Mouse (Mus musculus): ENCODE data around the gene Mtmr3. TPM values are rescaled to one million over a fixed set of nuclear protein-coding genes. Genes with fewer than 3 reads are reported as not detected.

The Mtmr3 gene
- polyA plus RNA-seq, 1 experiment, result 53.7 TPM

GRCm38 (mm10) chr11:4462868-4463267, 131.8 kb downstream of the Mtmr3 start:
- no peak for DNase-seq (ENCODE audit: low read depth)
- TF ChIP-seq POLR2A (IDR thresholded peaks at IDR 0.05; ENCODE audit: borderline replicate concordance, extremely low read depth, insufficient read depth, insufficient read length, poor library complexity, severe bottlenecking) (no peak), CTCF (IDR thresholded peaks at IDR 0.05; ENCODE audit: borderline replicate concordance, extremely low read depth, insufficient read depth, insufficient read length) (no peak)

GRCm38 (mm10) chr11:4461154-4461553, 133.5 kb downstream of the Mtmr3 start:
- peak; percentile 19 for DNase-seq (ENCODE audit: low read depth)
- TF ChIP-seq POLR2A (IDR thresholded peaks at IDR 0.05; ENCODE audit: borderline replicate concordance, extremely low read depth, insufficient read depth, insufficient read length, poor library complexity, severe bottlenecking) (no peak), CTCF (IDR thresholded peaks at IDR 0.05; ENCODE audit: borderline replicate concordance, extremely low read depth, insufficient read depth, insufficient read length) (no peak)

GRCm38 (mm10) chr11:4460615-4461014, 134.0 kb downstream of the Mtmr3 start:
- DNase-seq (ENCODE audit: low read depth), result no peak
- TF ChIP-seq POLR2A (IDR thresholded peaks at IDR 0.05; ENCODE audit: borderline replicate concordance, extremely low read depth, insufficient read depth, insufficient read length, poor library complexity, severe bottlenecking) (no peak), CTCF (IDR thresholded peaks at IDR 0.05; ENCODE audit: borderline replicate concordance, extremely low read depth, insufficient read depth, insufficient read length) (no peak)

- DNase-seq (ENCODE audit: low read depth), result peak; percentile 28
- TF ChIP-seq POLR2A (IDR thresholded peaks at IDR 0.05; ENCODE audit: borderline replicate concordance, extremely low read depth, insufficient read depth, insufficient read length, poor library complexity, severe bottlenecking) (no peak), CTCF (IDR thresholded peaks at IDR 0.05; ENCODE audit: borderline replicate concordance, extremely low read depth, insufficient read depth, insufficient read length) (no peak)
Measured at GRCm38 (mm10) chr11:4454895-4455535, 139.6 kb downstream of the Mtmr3 start.

GRCm38 (mm10) chr11:4452467-4453184, 142.0 kb downstream of the Mtmr3 start:
- TF ChIP-seq POLR2A (IDR thresholded peaks at IDR 0.05; ENCODE audit: borderline replicate concordance, extremely low read depth, insufficient read depth, insufficient read length, poor library complexity, severe bottlenecking) (no peak), CTCF (IDR thresholded peaks at IDR 0.05; ENCODE audit: borderline replicate concordance, extremely low read depth, insufficient read depth, insufficient read length) (no peak)
- no peak for DNase-seq (ENCODE audit: low read depth)

- TF ChIP-seq CTCF (IDR thresholded peaks at IDR 0.05; ENCODE audit: borderline replicate concordance, extremely low read depth, insufficient read depth, insufficient read length) (peak; percentile 80), POLR2A (IDR thresholded peaks at IDR 0.05; ENCODE audit: borderline replicate concordance, extremely low read depth, insufficient read depth, insufficient read length, poor library complexity, severe bottlenecking) (no peak)
Measured at GRCm38 (mm10) chr11:4451116-4451515, 143.5 kb downstream of the Mtmr3 start.

GRCm38 (mm10) chr11:4446195-4446868, 148.3 kb downstream of the Mtmr3 start:
- DNase-seq (ENCODE audit: low read depth), result no peak
- no peak for TF ChIP-seq POLR2A (IDR thresholded peaks at IDR 0.05; ENCODE audit: borderline replicate concordance, extremely low read depth, insufficient read depth, insufficient read length, poor library complexity, severe bottlenecking)

More at GRCm38 (mm10) chr11:4451116-4451515, 143.5 kb downstream of the Mtmr3 start:
- DNase-seq (ENCODE audit: low read depth), result peak; percentile 70

- DNase-seq (ENCODE audit: low read depth), result no peak
- TF ChIP-seq CTCF (IDR thresholded peaks at IDR 0.05; ENCODE audit: borderline replicate concordance, extremely low read depth, insufficient read depth, insufficient read length) (no peak), POLR2A (IDR thresholded peaks at IDR 0.05; ENCODE audit: borderline replicate concordance, extremely low read depth, insufficient read depth, insufficient read length, poor library complexity, severe bottlenecking) (no peak)
Measured at GRCm38 (mm10) chr11:4442280-4442679, 152.4 kb downstream of the Mtmr3 start.

GRCm38 (mm10) chr11:4440978-4441377, 153.7 kb downstream of the Mtmr3 start, which contains the start of gene Hormad2:
Gene Hormad2, minus strand, starts transcription at chr11:4441105.
- TF ChIP-seq CTCF (IDR thresholded peaks at IDR 0.05; ENCODE audit: borderline replicate concordance, extremely low read depth, insufficient read depth, insufficient read length), result no peak
- TF ChIP-seq POLR2A (IDR thresholded peaks at IDR 0.05; ENCODE audit: borderline replicate concordance, extremely low read depth, insufficient read depth, insufficient read length, poor library complexity, severe bottlenecking), result no peak
- DNase-seq (ENCODE audit: low read depth), result no peak

GRCm38 (mm10) chr11:4438211-4438610, 156.5 kb downstream of the Mtmr3 start:
- no peak for TF ChIP-seq CTCF (IDR thresholded peaks at IDR 0.05; ENCODE audit: borderline replicate concordance, extremely low read depth, insufficient read depth, insufficient read length)
- TF ChIP-seq POLR2A (IDR thresholded peaks at IDR 0.05; ENCODE audit: borderline replicate concordance, extremely low read depth, insufficient read depth, insufficient read length, poor library complexity, severe bottlenecking), result no peak
- DNase-seq (ENCODE audit: low read depth), result no peak

GRCm38 (mm10) chr11:4437318-4437717, 157.3 kb downstream of the Mtmr3 start:
- DNase-seq (ENCODE audit: low read depth), result no peak
- TF ChIP-seq POLR2A (IDR thresholded peaks at IDR 0.05; ENCODE audit: borderline replicate concordance, extremely low read depth, insufficient read depth, insufficient read length, poor library complexity, severe bottlenecking) (no peak), CTCF (IDR thresholded peaks at IDR 0.05; ENCODE audit: borderline replicate concordance, extremely low read depth, insufficient read depth, insufficient read length) (no peak)

Data from brain, embryonic 14.5 days (tissue).